ENCODE assay signal across 8 mouse cellular contexts in the genomic region with DNA sequence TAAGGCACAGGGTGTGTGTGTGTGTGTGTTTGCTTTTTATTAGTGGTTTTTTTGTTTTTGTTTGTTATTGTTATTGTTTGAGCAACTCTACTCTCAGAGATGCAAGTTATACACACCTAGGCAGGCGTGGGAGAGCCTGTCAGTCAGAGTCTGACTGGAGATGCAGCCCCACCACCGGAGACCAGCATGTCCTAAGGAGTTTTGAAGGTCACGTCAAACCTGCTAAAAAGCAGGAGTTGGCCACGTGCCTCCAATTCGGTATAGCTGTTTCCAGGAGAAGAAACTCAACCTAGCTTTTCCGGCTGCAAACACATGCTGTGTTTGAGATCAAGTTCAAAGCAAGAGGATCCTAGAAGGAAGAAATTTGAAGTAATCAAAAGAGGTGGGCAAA. TPM values are rescaled to one million over a fixed set of nuclear protein-coding genes. Genes with fewer than 3 reads are reported as not detected.
DNase-seq lines count a peak whose midpoint lies in the region; ATAC-seq and TF ChIP-seq lines count a peak whose summit lies in the region.

No protein-coding gene starts in this region.

- H3K36me3 ChIP-seq in lung, embryonic 14.5 days (ENCODE audit: insufficient read depth), result no peaks in the 10 kb centered on the region
- H3K36me3 ChIP-seq in hindbrain, postnatal 0 days (ENCODE audit: insufficient read depth, low read length), result no peaks in the 10 kb centered on the region
- no peaks in the 10 kb centered on the region for H3K36me3 ChIP-seq in midbrain, embryonic 16.5 days (ENCODE audit: control insufficient read depth, insufficient read depth, low read length)

- no peak for TF ChIP-seq POLR2A in lung, adult 2 months (IDR thresholded peaks at IDR 0.05; ENCODE audit: borderline replicate concordance, extremely low read depth, low read depth, low read length)
- no peak for TF ChIP-seq POLR2A in cortical plate, adult 2 months (IDR thresholded peaks at IDR 0.05; ENCODE audit: extremely low read depth, insufficient read depth, low read length)

- ATAC-seq in lung, embryonic 14.5 days (ENCODE audit: insufficient read depth), result no peak
- peak; percentile 14 for ATAC-seq in hindbrain, postnatal 0 days
- ATAC-seq in midbrain, embryonic 16.5 days, result no peak; the same call in none of the 2 replicates
- no peak for ATAC-seq in megakaryocyte-erythroid progenitor cell, adult 5-6 weeks (replicated peaks; ENCODE audit: low FRiP score, low TSS enrichment, poor library complexity, severe bottlenecking)

- H3K9ac ChIP-seq in lung, embryonic 14.5 days, result no peak overlapping the region
- peak overlapping the region; percentile 72 for H3K9ac ChIP-seq in hindbrain, postnatal 0 days (replicated peaks; ENCODE audit: low read length)
- no peak overlapping the region for H3K9ac ChIP-seq in midbrain, embryonic 16.5 days (ENCODE audit: low read depth, low read length)

- no peaks in the 10 kb centered on the region for H3K4me1 ChIP-seq in lung, embryonic 14.5 days (ENCODE audit: insufficient read depth)
- H3K4me1 ChIP-seq in lung, adult 2 months (ENCODE audit: control insufficient read depth, insufficient read depth, low read length), result peaks cover 9% of the 10 kb centered on the region
- peaks cover 7% of the 10 kb centered on the region for H3K4me1 ChIP-seq in cortical plate, adult 2 months (ENCODE audit: control insufficient read depth, insufficient read depth, low read length)
- no peaks in the 10 kb centered on the region for H3K4me1 ChIP-seq in hindbrain, postnatal 0 days (ENCODE audit: insufficient read depth, low read length)
- H3K4me1 ChIP-seq in midbrain, embryonic 16.5 days (ENCODE audit: control insufficient read depth, insufficient read depth, low read length), result peaks cover 5% of the 10 kb centered on the region

- intact Hi-C loops in gastrocnemius, postnatal 14 days (cut with DNase I; ENCODE audit: low total_unique reads), result no loop called here

- no peak overlapping the region for H3K4me3 ChIP-seq in lung, embryonic 14.5 days (ENCODE audit: low read depth, low read length)
- H3K4me3 ChIP-seq in lung, adult 2 months (replicated peaks; ENCODE audit: extremely low read depth, low read depth, low read length), result no peak overlapping the region
- H3K4me3 ChIP-seq in cortical plate, adult 2 months (ENCODE audit: insufficient read depth, low read length), result peak overlapping the region; percentile 98
- peak overlapping the region; percentile 76 for H3K4me3 ChIP-seq in hindbrain, postnatal 0 days (ENCODE audit: low read length)
- H3K4me3 ChIP-seq in midbrain, embryonic 16.5 days (ENCODE audit: low read depth, low read length), result peak overlapping the region; percentile 69

- H3K4me2 ChIP-seq in lung, embryonic 14.5 days, result peak overlapping the region; percentile 98
- H3K4me2 ChIP-seq in hindbrain, postnatal 0 days (ENCODE audit: low read depth, low read length), result peak overlapping the region; percentile 91
- H3K4me2 ChIP-seq in midbrain, embryonic 16.5 days (ENCODE audit: low read length), result peak overlapping the region; percentile 90

- H3K27ac ChIP-seq in lung, embryonic 14.5 days (ENCODE audit: low read depth), result no peak overlapping the region
- peak overlapping the region; percentile 31; the same call in 1 of the 2 replicates for H3K27ac ChIP-seq in cortical plate, adult 2 months (ENCODE audit: insufficient read depth, low read length)
- H3K27ac ChIP-seq in hindbrain, postnatal 0 days, result peak overlapping the region; percentile 71; the same call in 1 of the 2 replicates
- no peak overlapping the region for H3K27ac ChIP-seq in midbrain, embryonic 16.5 days (ENCODE audit: low read length)

- no peaks in the 10 kb centered on the region for H3K9me3 ChIP-seq in lung, embryonic 14.5 days (ENCODE audit: low read depth, low read length)
- H3K9me3 ChIP-seq in hindbrain, postnatal 0 days (ENCODE audit: low read length), result no peaks in the 10 kb centered on the region
- H3K9me3 ChIP-seq in midbrain, embryonic 16.5 days (replicated peaks; ENCODE audit: control insufficient read depth, low read length, poor library complexity, severe bottlenecking), result no peaks in the 10 kb centered on the region

- peak; percentile 23 for DNase-seq in lung, embryonic 14.5 days
- DNase-seq in lung, adult 2 months, result no peak
- peak; percentile 39 for DNase-seq in hindbrain, postnatal 0 days (ENCODE audit: low spot score)
- DNase-seq in gastrocnemius, postnatal 14 days, result no peak
- no peak for DNase-seq in left cerebral cortex, adult 8-10 months (ENCODE audit: low spot score in 2 of 2)

- 9% methylated on average over 6 of the region's 6 CpGs for WGBS in lung, embryonic 14.5 days
- 26% methylated on average over 6 of the region's 6 CpGs for WGBS in lung, adult 2 months
- 6% methylated on average over 6 of the region's 6 CpGs for WGBS in hindbrain, postnatal 0 days
- WGBS in midbrain, embryonic 16.5 days, result 9% methylated on average over 6 of the region's 6 CpGs

- no peak for TF ChIP-seq CTCF in lung, embryonic 14.5 days (IDR thresholded peaks at IDR 0.05; ENCODE audit: low read depth)
- no peak for TF ChIP-seq CTCF in lung, adult 2 months (IDR thresholded peaks at IDR 0.05; ENCODE audit: insufficient read depth, low read length)
- TF ChIP-seq CTCF in cortical plate, adult 2 months (IDR thresholded peaks at IDR 0.05; ENCODE audit: extremely low read depth, insufficient read depth, low read length), result no peak
- TF ChIP-seq CTCF in hindbrain, postnatal 0 days (IDR thresholded peaks at IDR 0.05; ENCODE audit: low read depth), result no peak

- H3K27me3 ChIP-seq in lung, embryonic 14.5 days (ENCODE audit: insufficient read depth, low read length), result peaks cover 19% of the 10 kb centered on the region
- no peaks in the 10 kb centered on the region for H3K27me3 ChIP-seq in hindbrain, postnatal 0 days (ENCODE audit: insufficient read depth, low read length)
- no peaks in the 10 kb centered on the region for H3K27me3 ChIP-seq in midbrain, embryonic 16.5 days (ENCODE audit: control insufficient read depth, insufficient read depth, low read depth, low read length)

RNA-seq across cellular contexts. Expression of gene Cacnb4, which starts 0.3 kb away (rescaled TPM):
- 0.39 and 0.96 TPM in 2 replicates for polyA plus RNA-seq in lung, embryonic 14.5 days (2014; fragmentation: Nextera tagmentation; extraction: Ambion mirVana)
- 0.04 and 0.05 TPM in 2 replicates for polyA plus RNA-seq in lung, adult 2 months (2012; rRNA removed)
- polyA plus RNA-seq in cortical plate, adult 2 months (2012; rRNA removed), result 66.9 and 70.3 TPM in 2 replicates
- total RNA-seq in hindbrain, postnatal 0 days (2014; rRNA removed), result 8.6 and 9.7 TPM in 2 replicates
- polyA plus RNA-seq in hindbrain, postnatal 0 days (2015; fragmentation: Nextera tagmentation; extraction: Ambion mirVana), result 12.8 and 14.7 TPM in 2 replicates
- 14.7 and 15.6 TPM in 2 replicates for polyA plus RNA-seq in midbrain, embryonic 16.5 days (2015; fragmentation: Nextera tagmentation; extraction: Ambion mirVana)
- total RNA-seq in megakaryocyte-erythroid progenitor cell, adult 5-6 weeks (2014; fragmentation: Nextera tagmentation), result not detected in 2 replicates
- total RNA-seq in megakaryocyte-erythroid progenitor cell, adult 5-6 weeks (2017), result 0.09 TPM in 1 of 2 replicates, not detected in the other
- under 1 TPM; 0.23 to 0.29 TPM for total RNA-seq in gastrocnemius, postnatal 14 days (2021)
- 100 to 1,000 TPM; 146 to 175 (median 160) TPM for total RNA-seq in left cerebral cortex, adult 8-10 months (2022)

Comparison
In these comparisons a context has a peak if more than half of its experiments do, and no peak if none do; other contexts are left out.
1. DNase-seq: peak in lung, embryonic 14.5 days (single experiment) and hindbrain, postnatal 0 days (single experiment); none in lung, adult 2 months (single experiment), gastrocnemius, postnatal 14 days (single experiment) and left cerebral cortex, adult 8-10 months (0 of 2).
2. H3K27ac ChIP-seq: peak in cortical plate, adult 2 months (single experiment) and hindbrain, postnatal 0 days (single experiment); none in lung, embryonic 14.5 days (single experiment) and midbrain, embryonic 16.5 days (single experiment).
3. H3K4me3 ChIP-seq: peak in cortical plate, adult 2 months (single experiment), hindbrain, postnatal 0 days (single experiment) and midbrain, embryonic 16.5 days (single experiment); none in lung, embryonic 14.5 days (single experiment) and lung, adult 2 months (single experiment).
4. Peak in every context shown above with its lines, with median percentiles within 50 percentile points of each other: H3K4me2 ChIP-seq.